Mouse (Mus musculus): ENCODE data around the gene Olfr476.
"Not testable (repeated sequence)": the region's sequence is repeated elsewhere in the genome, so short reads cannot be mapped to it uniquely, and the experiment has no call there.

Gene Olfr476

GRCm38 (mm10) chr7:107964503-107964902 lies at the start of gene Olfr476:
Gene Olfr476 (plus strand): TSS chr7:107964803.
- DNase-seq (ENCODE audit: extremely low read depth, low read depth, low spot score), result no peak

- DNase-seq (ENCODE audit: extremely low read depth, low read depth, low spot score), result no peak
Measured at GRCm38 (mm10) chr7:107930146-107930545, 34.5 kb upstream of the Olfr476 start, which contains the start of gene Olfr473. Gene Olfr473 (plus strand): TSS chr7:107930446.

GRCm38 (mm10) chr7:107952539-107952938 lies 12.1 kb upstream of the Olfr476 start:
- not testable (repeated sequence) for DNase-seq (ENCODE audit: extremely low read depth, low read depth, low spot score)

- no peak for DNase-seq (ENCODE audit: extremely low read depth, low read depth, low spot score)
Measured at GRCm38 (mm10) chr7:107954343-107954742, 10.3 kb upstream of the Olfr476 start, which contains the start of gene Olfr474. Gene Olfr474 (plus strand): TSS chr7:107954643.

- DNase-seq (ENCODE audit: extremely low read depth, low read depth, low spot score), result no peak
Measured at GRCm38 (mm10) chr7:107986393-107986792, 21.8 kb downstream of the Olfr476 start, which contains the start of gene Olfr477. Gene Olfr477 (plus strand): TSS chr7:107986693.

- not testable (repeated sequence) for DNase-seq (ENCODE audit: extremely low read depth, low read depth, low spot score)
Measured at GRCm38 (mm10) chr7:108014256-108014655, 49.7 kb downstream of the Olfr476 start.

Measured in fat pad, adult 2 months (tissue).